Mouse (Mus musculus) cerebellum, adult 18-20 months (tissue): ENCODE data around the gene Slc15a5.

ENCODE experiments used
- DNase-seq, 2 experiments: peaks; one replicate each; pipeline ENCODE4 v3.0.0; 2021

Gene Slc15a5

GRCm38 (mm10) chr6:138054956-138055355 lies 24.8 kb downstream of the Slc15a5 start:
- DNase-seq, result no peak

GRCm38 (mm10) chr6:138054166-138054565 lies 25.6 kb downstream of the Slc15a5 start:
- no peak for DNase-seq

DNA sequence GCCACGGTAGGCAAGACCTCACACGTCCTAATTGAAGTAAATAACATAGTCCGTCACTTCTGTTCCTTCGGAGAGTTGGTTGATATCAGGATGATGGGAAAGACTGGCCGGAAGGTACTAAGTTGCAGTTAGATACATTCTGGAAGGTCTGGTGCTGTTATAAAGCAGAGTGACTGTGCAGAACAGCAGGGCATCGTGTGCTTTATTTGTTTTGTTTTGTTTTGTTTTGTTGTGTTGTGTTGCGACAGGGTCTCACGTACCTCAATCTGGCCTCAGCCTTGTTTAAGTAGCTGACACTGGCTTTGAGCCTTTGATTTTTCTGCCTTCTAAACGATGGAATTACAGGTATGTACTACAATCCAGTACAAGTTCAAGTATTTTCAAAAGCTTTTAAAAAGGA lies 26.0 kb downstream of the Slc15a5 start:
- DNase-seq, result no peak

DNA sequence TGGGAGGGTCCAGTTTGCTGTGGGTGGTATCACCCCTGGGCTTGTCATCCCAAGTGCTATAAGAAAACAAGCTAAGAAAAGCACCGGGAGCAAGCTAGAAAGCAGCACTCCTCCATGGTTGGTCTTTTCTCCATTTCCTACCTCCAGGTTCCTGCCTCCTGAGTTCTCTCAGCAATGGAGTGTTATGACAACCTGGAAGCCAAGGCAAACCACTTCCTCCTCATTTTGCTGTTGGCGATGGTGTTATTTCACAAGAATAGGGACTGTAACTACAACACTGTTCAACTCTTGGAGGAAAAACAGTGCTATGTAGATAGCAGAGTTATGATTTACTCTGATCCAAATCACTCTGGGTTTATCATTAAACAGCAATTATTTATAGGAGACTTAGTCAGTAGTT lies 34.4 kb downstream of the Slc15a5 start:
- DNase-seq, result no peak

DNA sequence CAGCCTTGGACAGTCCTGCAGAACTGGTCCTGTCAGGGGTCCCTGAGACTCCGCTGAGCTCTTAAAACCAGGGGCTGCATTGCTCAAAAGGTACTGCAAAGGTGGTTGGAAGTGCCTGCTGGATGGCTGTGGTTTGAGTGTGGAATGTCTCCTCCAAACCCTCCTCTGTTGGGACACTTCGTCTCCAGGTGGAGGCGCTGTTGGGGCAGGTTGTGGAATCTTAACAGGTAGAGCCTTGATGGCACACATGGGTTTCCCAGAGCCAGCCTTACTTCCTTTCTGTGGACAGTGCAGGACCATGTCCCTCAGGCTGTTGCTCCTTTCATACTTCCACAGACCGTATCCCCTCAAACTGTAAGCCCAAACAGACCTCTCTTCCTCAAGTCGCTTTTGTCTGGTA lies 36.8 kb downstream of the Slc15a5 start:
- DNase-seq, result no peak

- no peak for DNase-seq
These were observed 37.9 kb downstream of the Slc15a5 start for GRCm38 (mm10) chr6:138041865-138042264.

- no peak for DNase-seq
These were observed 42.1 kb downstream of the Slc15a5 start for GRCm38 (mm10) chr6:138037587-138037986.

GRCm38 (mm10) chr6:138036891-138037290 lies 42.8 kb downstream of the Slc15a5 start:
- DNase-seq, result no peak

DNA sequence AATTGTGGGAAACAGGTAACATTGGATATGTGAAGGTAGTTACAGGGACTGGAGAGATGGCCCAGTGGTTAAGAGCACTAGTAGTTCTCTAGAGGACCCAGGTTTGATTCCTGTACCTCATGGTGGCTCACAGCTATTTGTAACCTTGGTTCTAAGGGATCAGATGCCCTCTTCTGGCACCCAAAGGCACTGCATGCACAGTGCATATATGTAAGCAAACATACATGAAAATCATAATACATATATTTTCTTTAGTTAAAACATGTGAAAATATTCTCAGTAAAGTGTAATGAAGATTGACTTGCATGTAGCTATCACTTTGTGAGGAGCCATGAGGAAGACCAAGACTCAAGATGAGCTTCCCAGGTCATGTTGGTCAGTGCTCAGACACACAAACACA lies 62.8 kb downstream of the Slc15a5 start:
- DNase-seq, result no peak

DNA sequence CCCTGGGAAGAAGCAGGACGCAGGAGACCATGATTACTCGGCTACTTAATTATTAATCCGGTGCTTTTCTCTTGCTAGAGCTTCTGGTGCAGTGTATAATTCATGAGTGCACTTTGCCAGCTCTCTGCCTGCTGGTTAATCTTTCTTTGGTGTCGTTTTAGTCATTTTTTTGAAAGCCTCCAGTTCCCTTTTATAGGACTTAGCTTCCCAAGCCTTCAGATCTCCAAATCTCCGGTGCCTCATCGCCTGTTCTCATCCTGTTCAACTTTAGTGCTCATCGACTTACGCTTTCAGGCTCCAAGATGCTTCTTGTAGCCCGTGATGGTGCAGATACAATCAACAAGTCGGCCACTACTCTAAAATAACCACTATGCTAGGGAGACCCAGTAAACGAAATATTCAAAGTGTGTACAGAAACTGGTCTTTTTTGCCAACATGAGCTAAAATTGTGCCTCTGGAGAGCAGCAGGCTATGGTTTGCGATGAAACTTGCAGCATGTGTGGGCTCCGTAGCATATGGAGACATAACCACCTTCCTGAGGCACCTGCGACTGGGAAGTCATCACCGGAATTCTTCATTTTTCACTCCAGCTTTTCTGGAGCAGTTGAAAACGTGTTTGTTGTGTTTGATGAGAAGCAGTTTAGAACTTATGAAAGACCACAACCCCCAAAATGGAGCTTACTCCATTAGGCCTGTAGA lies 64.6 kb downstream of the Slc15a5 start:
- DNase-seq, result no peak

- no peak for DNase-seq
These were observed 67.8 kb downstream of the Slc15a5 start for GRCm38 (mm10) chr6:138011955-138012354.

GRCm38 (mm10) chr6:138007705-138008104 lies 72.0 kb downstream of the Slc15a5 start:
- DNase-seq, result no peak

- no peak for DNase-seq
These were observed 73.0 kb downstream of the Slc15a5 start for GRCm38 (mm10) chr6:138006525-138007251.

GRCm38 (mm10) chr6:137989853-137990252 lies 89.9 kb downstream of the Slc15a5 start:
- no peak for DNase-seq

- no peak for DNase-seq
These were observed 94.5 kb downstream of the Slc15a5 start for GRCm38 (mm10) chr6:137985169-137985568.

- DNase-seq, result no peak
These were observed 97.5 kb downstream of the Slc15a5 start for GRCm38 (mm10) chr6:137982195-137982737.

GRCm38 (mm10) chr6:137980905-137981696 lies 98.6 kb downstream of the Slc15a5 start:
- DNase-seq, result no peak

- no peak for DNase-seq
These were observed 99.3 kb downstream of the Slc15a5 start for GRCm38 (mm10) chr6:137980413-137980812.

DNA sequence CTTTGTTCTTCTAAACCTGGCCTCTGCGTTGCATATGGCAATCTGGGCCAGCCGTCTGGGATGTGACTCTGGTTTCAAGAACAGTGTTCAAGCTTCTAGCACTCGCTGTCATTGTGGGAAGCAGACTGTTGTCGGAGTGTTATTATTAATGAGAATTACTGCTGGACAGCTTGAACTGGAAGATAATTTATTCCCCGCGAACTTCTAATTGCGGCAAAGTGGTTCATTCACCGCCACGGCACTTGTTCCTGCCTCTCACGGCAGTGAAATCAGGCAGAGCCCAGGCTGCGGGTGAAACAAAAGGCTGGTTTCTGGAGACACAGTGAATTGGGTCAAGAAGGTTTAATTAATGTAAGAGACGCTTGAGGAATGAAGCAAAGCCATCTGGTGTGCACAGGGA lies 99.9 kb downstream of the Slc15a5 start:
- DNase-seq, result no peak

DNA sequence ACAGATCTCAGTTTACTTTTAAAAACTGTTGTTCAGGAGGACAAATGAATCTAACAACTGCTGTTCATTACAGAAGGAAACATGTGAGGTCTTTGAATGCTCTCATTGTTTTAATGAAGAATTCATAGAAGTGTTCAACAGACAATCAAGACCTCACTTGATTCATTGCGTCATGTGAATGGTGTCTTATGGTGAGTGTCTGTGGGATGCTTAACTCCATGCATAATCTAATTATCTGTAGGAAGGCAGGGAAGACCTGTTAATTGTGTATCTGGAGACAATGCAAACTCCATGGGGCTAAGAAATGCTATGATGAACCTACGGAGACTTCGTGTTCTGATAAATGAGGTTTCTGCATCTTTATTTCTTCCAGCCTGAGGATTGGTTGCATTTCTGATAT lies 103.7 kb downstream of the Slc15a5 start:
- no peak for DNase-seq

- DNase-seq, result no peak
These were observed 116.0 kb downstream of the Slc15a5 start for GRCm38 (mm10) chr6:137963703-137964102.

GRCm38 (mm10) chr6:137962836-137963235 lies 116.9 kb downstream of the Slc15a5 start:
- no peak for DNase-seq

- no peak for DNase-seq
These were observed 119.5 kb downstream of the Slc15a5 start for GRCm38 (mm10) chr6:137960023-137960778.
